Mouse (Mus musculus) embryonic facial prominence, embryonic 13.5 days (tissue): Measurements from ENCODE around the gene Gys2. TPM values are rescaled to one million over a fixed set of nuclear protein-coding genes. Genes with fewer than 3 reads are reported as not detected.
"Not testable (repeated sequence)": the region's sequence is repeated elsewhere in the genome, so short reads cannot be mapped to it uniquely, and the experiment has no call there.

Experiments used
- ATAC-seq: fragments of 200-750 bp; cut with Nextera tagmentation; 2 replicates; pipeline ENCODE4 v1.8.0; 2017; ENCODE audit warnings: low read depth; ENCODE audit not compliant: insufficient number of reproducible peaks, insufficient read depth, low FRiP score, low TSS enrichment
- H3K27ac ChIP-seq: fragments of 300-500 bp; sonication (generic); 2 replicates; pipeline ENCODE4 v1.5.1; 2015; ENCODE audit warnings: moderate library complexity, mild to moderate bottlenecking, inconsistent platforms
- H3K27me3 ChIP-seq: fragments of 300-500 bp; sonication (generic); 2 replicates; pipeline ENCODE4 v1.6.1; 2015; ENCODE audit warnings: mild to moderate bottlenecking, inconsistent platforms
- H3K36me3 ChIP-seq: fragments of 300-500 bp; sonication (generic); 2 replicates; pipeline ENCODE4 v1.6.1; 2015; ENCODE audit warnings: mild to moderate bottlenecking, inconsistent platforms
- H3K4me1 ChIP-seq: fragments of 300-500 bp; sonication (generic); 2 replicates; pipeline ENCODE4 v1.6.1; 2015; ENCODE audit warnings: inconsistent platforms
- H3K4me2 ChIP-seq: fragments of 300-500 bp; sonication (generic); 2 replicates; pipeline ENCODE4 v1.6.1; 2015; ENCODE audit warnings: moderate library complexity, mild to moderate bottlenecking, inconsistent platforms
- H3K4me3 ChIP-seq: fragments of 300-500 bp; sonication (generic); 2 replicates; pipeline ENCODE4 v1.5.1; 2015; ENCODE audit warnings: mild to moderate bottlenecking, inconsistent platforms
- H3K9ac ChIP-seq: fragments of 300-500 bp; sonication (generic); 2 replicates; pipeline ENCODE4 v1.6.1; 2015; ENCODE audit warnings: mild to moderate bottlenecking, inconsistent platforms
- H3K9me3 ChIP-seq: fragments of 300-500 bp; sonication (generic); 2 replicates; pipeline ENCODE4 v1.6.1; 2016; ENCODE audit warnings: inconsistent platforms
- WGBS: fragments of 180-500 bp; shearing (Covaris S2); methylation state at CpG from one replicate; pipeline ENCODE4 v1.1.7; 2015; ENCODE audit warnings: mixed read lengths; 5-methylcytosine and 5-hydroxymethylcytosine counted together
- polyA plus RNA-seq: library from polyadenylated mRNA; unstranded; fragments of >200 nt; fragmentation: Nextera tagmentation; extraction: Ambion mirVana; gene quantifications from 2 replicates; pipeline ENCODE4 v1.2.1, GENCODE M21; 2015

The Gys2 gene
- polyA plus RNA-seq, 1 experiment from 2014 or later, result not detected

DNA sequence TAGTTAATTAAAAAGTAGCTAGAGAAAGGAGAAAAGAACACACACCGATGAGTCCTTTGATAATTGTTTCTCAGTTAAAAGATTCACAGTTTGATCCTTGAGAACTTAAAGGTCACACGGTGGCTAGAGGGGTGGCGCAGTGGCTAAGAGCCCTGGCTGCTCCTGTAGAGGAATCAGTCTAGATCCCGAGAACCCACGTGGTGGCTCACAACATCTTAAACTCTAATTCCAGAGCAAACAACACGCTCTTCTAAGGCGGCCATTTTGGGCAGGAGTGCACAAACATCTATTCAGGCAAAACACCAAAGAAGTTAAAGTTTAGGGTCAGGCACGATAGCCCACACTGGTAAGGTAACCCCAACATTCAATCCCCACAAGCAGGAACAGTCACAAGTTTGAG is 30.7 kb upstream of the Gys2 start:
- WGBS, result 71% methylated on average over 8 of the region's 8 CpGs
- peaks cover 35% of the 10 kb centered on the region for H3K36me3 ChIP-seq
- H3K27me3 ChIP-seq, result no peaks in the 10 kb centered on the region
- no peak overlapping the region for H3K9ac ChIP-seq
- H3K9me3 ChIP-seq, result no peaks in the 10 kb centered on the region
- no peak overlapping the region for H3K27ac ChIP-seq
- no peak for ATAC-seq
- peaks cover 41% of the 10 kb centered on the region for H3K4me1 ChIP-seq
- peak overlapping the region; percentile 27; the same call in 1 of the 2 replicates for H3K4me2 ChIP-seq
- H3K4me3 ChIP-seq, result no peak overlapping the region

DNA sequence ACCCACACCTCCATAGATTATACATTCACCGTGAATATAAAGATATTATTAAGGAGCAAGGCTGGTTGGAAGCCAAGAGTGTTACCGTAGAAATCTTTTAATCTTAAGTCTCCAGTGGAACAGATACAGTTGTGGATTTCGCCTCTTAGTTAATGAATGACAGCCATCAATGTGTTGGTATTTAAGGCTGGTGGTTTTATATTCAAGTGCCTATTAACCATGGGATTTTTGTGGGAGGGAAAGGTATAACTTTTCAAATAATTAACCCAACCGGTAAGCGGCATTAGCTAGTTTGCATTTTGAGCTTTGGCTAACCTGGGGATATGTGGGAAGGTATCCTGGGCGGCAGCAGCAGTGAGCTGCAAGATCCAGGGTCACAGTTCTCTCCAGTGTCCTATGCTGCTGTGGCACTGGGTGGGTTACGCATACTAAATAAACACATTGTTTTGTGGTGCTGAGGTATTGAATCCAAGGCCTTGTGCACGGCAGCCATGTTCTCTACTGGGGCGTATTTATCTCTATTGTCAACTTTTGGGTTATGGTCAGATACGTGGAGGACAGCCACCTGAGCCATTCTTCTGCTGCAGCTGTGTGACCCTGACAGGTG is 29.7 kb upstream of the Gys2 start:
- no peak for ATAC-seq
- Histone ChIP-seq H3K27ac (no peak overlapping the region), H3K36me3 (peaks cover 44% of the 10 kb centered on the region), H3K9me3 (no peaks in the 10 kb centered on the region), H3K4me3 (no peak overlapping the region), H3K27me3 (no peaks in the 10 kb centered on the region), H3K4me1 (peaks cover 35% of the 10 kb centered on the region), H3K4me2 (no peak overlapping the region), H3K9ac (no peak overlapping the region)
- WGBS, result 79% methylated on average over 10 of the region's 10 CpGs

DNA sequence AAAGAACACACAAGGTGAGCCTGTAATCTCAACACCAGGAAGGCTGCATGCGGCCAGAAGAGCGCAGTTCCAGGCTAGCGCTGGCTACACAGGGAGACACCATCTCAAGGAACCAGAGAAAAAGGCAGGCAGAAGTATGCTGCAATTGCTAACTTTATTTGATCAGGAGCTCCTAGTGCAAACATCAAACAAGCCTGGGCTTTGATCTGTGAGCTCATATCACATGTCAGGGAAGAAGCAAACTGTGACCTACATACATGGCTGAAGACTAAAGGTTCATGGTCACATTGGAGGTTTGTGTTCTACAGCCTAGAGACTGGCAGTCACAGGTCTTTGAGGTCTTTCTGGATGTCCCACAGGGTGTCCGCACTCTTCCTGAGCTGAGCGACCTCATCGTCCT is 17.2 kb upstream of the Gys2 start:
- H3K27ac ChIP-seq, H3K4me3 ChIP-seq, H3K9me3 ChIP-seq, H3K4me1 ChIP-seq, H3K27me3 ChIP-seq, ATAC-seq, H3K9ac ChIP-seq, H3K4me2 ChIP-seq: not testable (repeated sequence)
- WGBS, result 92% methylated on average over 6 of the region's 6 CpGs
- H3K36me3 ChIP-seq, result peaks cover 69% of the 10 kb centered on the region

DNA sequence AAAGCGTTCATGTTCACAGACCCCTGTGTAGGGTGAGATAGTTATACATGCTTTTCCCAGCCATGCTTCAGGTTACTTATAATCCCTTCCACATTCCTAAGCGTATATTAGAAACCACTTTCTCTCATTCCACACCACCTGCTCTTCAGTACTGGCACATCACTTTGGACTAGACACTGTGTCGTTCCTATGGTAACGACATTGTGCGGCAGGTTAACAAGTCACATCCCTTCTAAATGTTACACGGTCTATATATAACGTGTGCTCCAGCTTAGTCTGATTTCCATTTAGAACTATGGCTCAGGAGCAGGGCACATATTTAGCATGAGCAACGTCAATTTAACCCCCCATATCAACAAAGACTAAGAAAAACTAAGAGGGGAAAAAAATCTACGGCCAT is 14.7 kb upstream of the Gys2 start:
- WGBS, result 78% methylated on average over 9 of the region's 9 CpGs
- Histone ChIP-seq H3K9ac (no peak overlapping the region), H3K27me3 (no peaks in the 10 kb centered on the region), H3K36me3 (peaks cover 54% of the 10 kb centered on the region), H3K4me2 (no peak overlapping the region), H3K4me3 (no peak overlapping the region), H3K27ac (no peak overlapping the region), H3K9me3 (no peaks in the 10 kb centered on the region), H3K4me1 (no peaks in the 10 kb centered on the region)
- no peak for ATAC-seq

DNA sequence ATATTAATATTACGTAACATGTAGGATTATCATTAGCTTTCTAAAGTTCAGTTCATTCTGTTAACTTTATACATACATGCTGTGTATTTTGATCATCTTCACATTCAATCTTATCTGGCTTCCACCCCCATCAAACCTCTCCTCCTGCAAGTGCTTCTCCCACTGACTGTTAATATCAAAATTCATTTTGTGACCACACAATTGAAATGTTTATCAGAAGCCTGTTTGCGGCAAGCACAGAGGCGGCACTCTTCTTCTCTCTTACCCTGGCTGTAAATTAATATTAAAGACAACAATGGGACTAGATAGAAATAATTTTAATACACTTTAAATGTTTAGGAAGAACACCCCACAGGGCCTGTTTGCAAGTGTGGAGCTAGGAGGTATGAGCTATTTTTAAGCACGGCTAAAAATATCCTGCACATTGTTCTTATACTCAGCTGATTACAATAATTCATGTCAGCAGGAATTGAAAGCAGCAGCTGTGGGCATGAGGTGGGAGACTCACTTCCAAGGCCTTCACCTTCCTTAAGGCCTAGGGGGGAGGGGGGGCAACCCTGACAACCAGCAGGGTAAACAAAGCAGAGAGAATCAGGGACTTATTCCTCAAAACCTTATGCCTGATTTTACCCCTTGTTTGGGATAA is 12.7 kb upstream of the Gys2 start:
- Histone ChIP-seq H3K4me2 (no peak overlapping the region), H3K27me3 (no peaks in the 10 kb centered on the region), H3K9me3 (no peaks in the 10 kb centered on the region), H3K27ac (no peak overlapping the region), H3K4me1 (no peaks in the 10 kb centered on the region), H3K9ac (no peak overlapping the region), H3K36me3 (peaks cover 39% of the 10 kb centered on the region), H3K4me3 (no peak overlapping the region)
- ATAC-seq, result no peak
- WGBS, result 88% methylated on average over 4 of the region's 4 CpGs

DNA sequence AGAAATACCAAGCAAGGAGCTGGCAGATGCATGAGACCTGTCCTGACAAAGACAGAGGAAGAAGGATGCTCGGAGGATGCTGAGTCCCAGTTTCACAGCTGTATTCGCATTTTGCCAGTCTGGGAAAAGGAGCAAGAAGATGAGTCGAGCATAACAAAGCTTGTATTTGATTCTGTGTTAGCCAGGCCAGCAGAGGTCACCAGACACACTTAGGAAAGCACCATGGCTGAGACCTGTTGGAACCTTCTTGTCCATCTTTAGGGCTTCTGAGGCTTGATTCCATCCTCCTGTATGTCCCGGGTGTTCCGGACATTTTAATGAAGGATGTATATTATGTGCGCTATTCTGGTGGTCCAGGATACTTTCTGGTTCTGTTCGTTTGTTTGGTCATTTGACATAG is 4.3 kb upstream of the Gys2 start:
- no peak overlapping the region for H3K4me2 ChIP-seq
- no peak overlapping the region for H3K27ac ChIP-seq
- 77% methylated on average over 7 of the region's 7 CpGs for WGBS

DNA sequence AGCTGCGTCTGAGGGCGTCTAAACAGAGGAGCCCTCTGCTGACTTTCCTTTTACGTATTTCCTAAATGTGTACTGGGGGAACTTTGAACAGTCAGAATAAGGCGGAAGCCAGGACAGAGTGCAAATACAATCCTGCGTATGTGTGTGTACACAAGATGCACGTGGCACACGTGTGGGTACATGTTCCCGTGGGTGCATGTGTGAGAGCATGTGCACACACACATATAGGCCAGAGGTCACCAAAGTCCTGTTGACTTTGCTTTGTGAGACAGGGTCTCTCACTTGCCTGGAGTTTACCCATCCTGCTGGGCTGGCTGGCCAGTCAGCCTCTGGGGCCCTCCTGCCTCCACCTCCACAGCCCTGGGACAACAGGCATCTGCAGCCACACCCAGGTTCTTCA is 1.8 kb downstream of the Gys2 start:
- no peak for ATAC-seq
- 85% methylated on average over 8 of the region's 8 CpGs for WGBS

More for the DNA sequence above, 4.3 kb upstream of the Gys2 start:
- H3K4me1 ChIP-seq, result no peaks in the 10 kb centered on the region
- no peak overlapping the region for H3K9ac ChIP-seq
- no peaks in the 10 kb centered on the region for H3K36me3 ChIP-seq
- no peaks in the 10 kb centered on the region for H3K27me3 ChIP-seq
- no peak for ATAC-seq
- no peak overlapping the region for H3K4me3 ChIP-seq
- no peaks in the 10 kb centered on the region for H3K9me3 ChIP-seq

DNA sequence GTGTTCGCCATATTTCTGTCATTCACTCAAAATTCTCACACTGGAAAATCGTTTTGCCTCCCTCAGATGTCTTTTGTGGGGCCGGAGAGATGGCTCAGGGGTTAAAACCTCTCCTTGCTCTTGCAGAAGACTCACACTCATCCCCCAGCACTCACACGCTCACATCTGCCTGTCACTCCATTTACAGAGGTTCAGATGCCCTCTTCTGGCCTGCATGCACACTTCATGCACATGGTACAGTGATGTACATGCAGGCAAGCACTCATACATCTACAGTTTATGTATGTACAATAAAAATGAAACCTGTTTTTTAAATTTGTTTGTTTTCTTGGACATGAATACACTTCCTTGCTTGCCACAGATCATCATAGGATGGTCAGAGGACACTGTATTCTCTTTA is 3.3 kb downstream of the Gys2 start:
- no peak overlapping the region for H3K9ac ChIP-seq

More for the DNA sequence above, 1.8 kb downstream of the Gys2 start:
- H3K27ac ChIP-seq, result no peak overlapping the region
- H3K4me3 ChIP-seq, result no peak overlapping the region
- H3K27me3 ChIP-seq, result no peaks in the 10 kb centered on the region
- H3K9me3 ChIP-seq, result no peaks in the 10 kb centered on the region
- H3K36me3 ChIP-seq, result no peaks in the 10 kb centered on the region
- no peak overlapping the region for H3K9ac ChIP-seq
- H3K4me1 ChIP-seq, result no peaks in the 10 kb centered on the region
- H3K4me2 ChIP-seq, result no peak overlapping the region

DNA sequence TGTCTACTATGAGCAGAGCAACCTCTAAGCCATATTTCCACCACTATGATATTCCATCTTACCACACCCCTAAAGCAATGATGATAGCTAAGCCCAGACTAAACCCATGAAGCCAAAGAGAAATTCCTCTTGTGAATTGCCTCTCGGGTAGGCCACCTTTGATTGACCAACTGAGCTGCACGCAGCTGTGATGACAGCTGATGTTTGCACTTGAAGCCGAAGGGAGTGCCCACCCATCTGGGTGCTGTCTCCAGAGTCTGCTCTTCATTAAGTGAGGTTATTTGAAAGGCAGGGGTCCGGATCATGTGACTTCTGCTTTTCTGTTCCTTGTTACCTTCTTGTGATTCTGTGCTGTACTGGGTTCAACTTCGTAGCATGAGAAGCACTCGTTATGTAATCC is 10.7 kb downstream of the Gys2 start:
- Histone ChIP-seq H3K27ac (no peak overlapping the region), H3K4me3 (no peak overlapping the region), H3K4me1 (no peaks in the 10 kb centered on the region), H3K9me3 (no peaks in the 10 kb centered on the region), H3K27me3 (no peaks in the 10 kb centered on the region), H3K36me3 (no peaks in the 10 kb centered on the region), H3K4me2 (no peak overlapping the region), H3K9ac (no peak overlapping the region)
- ATAC-seq, result no peak
- WGBS, result 40% methylated on average over 6 of the region's 6 CpGs

More for the DNA sequence above, 3.3 kb downstream of the Gys2 start:
- H3K4me2 ChIP-seq, result no peak overlapping the region
- WGBS, result 50% methylated on average over 4 of the region's 4 CpGs
- ATAC-seq, result no peak
- H3K4me3 ChIP-seq, result no peak overlapping the region
- H3K36me3 ChIP-seq, result no peaks in the 10 kb centered on the region
- no peaks in the 10 kb centered on the region for H3K27me3 ChIP-seq
- no peaks in the 10 kb centered on the region for H3K4me1 ChIP-seq
- H3K27ac ChIP-seq, result no peak overlapping the region
- no peaks in the 10 kb centered on the region for H3K9me3 ChIP-seq

DNA sequence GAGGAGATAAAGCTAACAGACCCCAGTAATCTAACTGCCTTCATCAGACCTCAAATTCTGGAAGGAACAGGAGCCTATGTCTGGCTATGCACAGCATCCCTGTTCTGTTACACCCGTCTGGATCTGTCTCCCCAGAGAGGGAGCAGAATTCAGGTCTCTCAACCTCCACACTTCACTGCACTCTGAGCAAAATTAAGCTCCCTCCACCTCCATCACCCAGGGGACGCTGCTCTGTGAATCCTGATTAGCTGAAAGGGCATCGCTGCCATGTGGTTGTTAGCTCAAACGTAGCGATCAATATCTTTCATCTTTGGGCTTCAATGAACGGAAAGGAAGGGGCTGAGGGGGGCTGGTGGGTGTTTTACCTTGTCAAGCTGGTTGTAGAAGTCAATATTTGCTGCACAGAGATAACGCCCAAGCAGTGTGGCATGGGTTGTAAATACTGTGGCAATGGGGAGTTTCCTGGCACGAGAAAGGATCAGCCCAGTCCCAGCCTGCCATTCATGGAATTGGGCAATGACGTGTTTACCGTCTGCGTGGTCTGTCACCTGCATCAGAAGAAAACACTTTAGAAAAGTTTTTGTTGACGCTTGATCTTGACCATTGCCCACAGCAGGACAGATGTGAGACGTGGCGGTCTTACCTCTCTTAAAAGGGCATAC is 13.8 kb downstream of the Gys2 start:
- H3K4me3 ChIP-seq, result no peak overlapping the region
- H3K9ac ChIP-seq, result no peak overlapping the region
- no peak overlapping the region for H3K4me2 ChIP-seq
- H3K36me3 ChIP-seq, result no peaks in the 10 kb centered on the region
- H3K27me3 ChIP-seq, result no peaks in the 10 kb centered on the region
- H3K9me3 ChIP-seq, result no peaks in the 10 kb centered on the region
- 77% methylated on average over 14 of the region's 14 CpGs for WGBS
- ATAC-seq, result no peak
- no peaks in the 10 kb centered on the region for H3K4me1 ChIP-seq
- no peak overlapping the region for H3K27ac ChIP-seq

DNA sequence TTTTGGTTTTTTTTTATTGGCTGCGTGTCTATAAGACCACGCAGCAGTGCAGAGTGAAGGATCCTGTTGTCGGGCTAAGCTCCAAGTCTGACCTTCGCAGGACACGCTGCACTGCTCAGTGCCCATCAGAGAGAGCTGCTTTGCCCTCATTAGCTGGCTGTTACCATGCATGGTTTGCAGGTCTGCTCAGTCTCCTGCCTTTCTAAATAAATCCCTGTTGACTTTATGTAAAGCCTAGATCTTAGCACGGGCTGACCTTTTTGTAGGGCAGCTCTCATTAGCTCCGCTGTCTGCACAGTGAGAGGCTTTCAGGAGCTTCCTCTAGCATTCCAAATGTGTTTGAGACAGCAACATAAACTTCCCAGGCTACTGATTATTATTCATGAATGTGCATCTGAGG is 14.9 kb downstream of the Gys2 start:
- Histone ChIP-seq H3K4me1 (no peaks in the 10 kb centered on the region), H3K27ac (no peak overlapping the region), H3K9me3 (no peaks in the 10 kb centered on the region), H3K4me3 (no peak overlapping the region), H3K4me2 (no peak overlapping the region), H3K9ac (no peak overlapping the region), H3K36me3 (no peaks in the 10 kb centered on the region), H3K27me3 (no peaks in the 10 kb centered on the region)
- no peak for ATAC-seq
- 62% methylated on average over 7 of the region's 7 CpGs for WGBS
